Comparison of ENCODE assay signal across 8 mouse cellular contexts in genomic region chr13:83727051-83727765, GRCm38 (mm10).
A peak's percentile ranks its signal among the peaks of the same experiment; 100 is the strongest.
DNase-seq lines count a peak whose midpoint lies in the region; ATAC-seq and TF ChIP-seq lines count a peak whose summit lies in the region.

No protein-coding gene starts in this region.

- 0 out of 2 replicates have a peak, but pooled peaks have one; percentile 42 for TF ChIP-seq POLR2A in cortical plate, adult 2 months (IDR thresholded peaks at IDR 0.05; ENCODE audit: extremely low read depth, insufficient read depth, low read length)

- TF ChIP-seq CTCF in cortical plate, adult 2 months (IDR thresholded peaks at IDR 0.05; ENCODE audit: extremely low read depth, insufficient read depth, low read length) = no peak
- TF ChIP-seq CTCF in gastrocnemius, adult 2 months (IDR thresholded peaks at IDR 0.05) = no peak

- H3K9me3 ChIP-seq in intestine, embryonic 15.5 days = no peaks in the 10 kb centered on the region
- no peaks in the 10 kb centered on the region for H3K9me3 ChIP-seq in neural tube, embryonic 11.5 days (ENCODE audit: control insufficient read depth, low read length)

- peak overlapping the region; percentile 95 for H3K27ac ChIP-seq in cortical plate, adult 2 months (ENCODE audit: insufficient read depth, low read length)
- H3K27ac ChIP-seq in intestine, embryonic 15.5 days = no peak overlapping the region
- peak overlapping the region; percentile 100 for H3K27ac ChIP-seq in neural tube, embryonic 11.5 days (ENCODE audit: low read depth, low read length)
- no peak overlapping the region for H3K27ac ChIP-seq in gastrocnemius, adult 2 months

- no peaks in the 10 kb centered on the region for H3K36me3 ChIP-seq in intestine, embryonic 15.5 days
- no peaks in the 10 kb centered on the region for H3K36me3 ChIP-seq in neural tube, embryonic 11.5 days (ENCODE audit: control insufficient read depth, insufficient read depth, low read length)

- intact Hi-C loops in gastrocnemius, adult 2 months (cut with DNase I) = no loop called here

- peak overlapping the region; percentile 74 for H3K4me3 ChIP-seq in cortical plate, adult 2 months (ENCODE audit: insufficient read depth, low read length)
- peak overlapping the region; percentile 14; the same call in 1 of the 2 replicates for H3K4me3 ChIP-seq in intestine, embryonic 15.5 days (replicated peaks)
- H3K4me3 ChIP-seq in neural tube, embryonic 11.5 days (ENCODE audit: low read depth, low read length) = peak overlapping the region; percentile 61
- no peak overlapping the region for H3K4me3 ChIP-seq in gastrocnemius, adult 2 months

- WGBS in intestine, embryonic 15.5 days = 1% methylated on average over 37 of the region's 38 CpGs
- under 1% methylated on average over 37 of the region's 38 CpGs for WGBS in neural tube, embryonic 11.5 days

- H3K27me3 ChIP-seq in intestine, embryonic 15.5 days (replicated peaks) = peaks cover 76% of the 10 kb centered on the region
- H3K27me3 ChIP-seq in neural tube, embryonic 11.5 days (ENCODE audit: control insufficient read depth, insufficient read depth, low read length) = peaks cover 21% of the 10 kb centered on the region

- ATAC-seq in intestine, embryonic 15.5 days = no peak
- ATAC-seq in neural tube, embryonic 11.5 days (ENCODE audit: insufficient read depth, low FRiP score, low TSS enrichment) = peak; percentile 56

- no peak overlapping the region for H3K9ac ChIP-seq in intestine, embryonic 15.5 days
- peak overlapping the region; percentile 86 for H3K9ac ChIP-seq in neural tube, embryonic 11.5 days (ENCODE audit: low read length)

- H3K4me1 ChIP-seq in cortical plate, adult 2 months (ENCODE audit: control insufficient read depth, insufficient read depth, low read length) = no peaks in the 10 kb centered on the region
- H3K4me1 ChIP-seq in intestine, embryonic 15.5 days (replicated peaks) = peaks cover 11% of the 10 kb centered on the region; the same call in 1 of the 2 replicates
- H3K4me1 ChIP-seq in neural tube, embryonic 11.5 days (ENCODE audit: control insufficient read depth, insufficient read depth, low read length) = no peaks in the 10 kb centered on the region

- DNase-seq in right cerebral cortex, adult 18-20 months = peak; percentile 59
- no peak for DNase-seq in right cerebral cortex, postnatal 36 days (ENCODE audit: low spot score in 2 of 2)
- peak; percentile 82 for DNase-seq in neural tube, embryonic 11.5 days (ENCODE audit: low spot score)
- no peak for DNase-seq in gastrocnemius, adult 8-10 months (ENCODE audit: low spot score in 2 of 2)
- no peak for DNase-seq in gastrocnemius, adult 2 months
- no peak for DNase-seq in natural killer cell, adult 2 months (ENCODE audit: low spot score in 2 of 2)

- 0 out of 2 replicates have a peak overlapping the region, but pooled peaks have one; percentile 6 for H3K4me2 ChIP-seq in intestine, embryonic 15.5 days (replicated peaks)
- H3K4me2 ChIP-seq in neural tube, embryonic 11.5 days (ENCODE audit: low read depth) = peak overlapping the region; percentile 55

Comparison
In these comparisons a context has a peak if more than half of its experiments do, and no peak if none do; other contexts are left out.
1. DNase-seq: peak in right cerebral cortex, adult 18-20 months (single experiment) and neural tube, embryonic 11.5 days (single experiment); none in right cerebral cortex, postnatal 36 days (0 of 2), gastrocnemius, adult 8-10 months (0 of 2), gastrocnemius, adult 2 months (single experiment) and natural killer cell, adult 2 months (0 of 2).
2. H3K27ac ChIP-seq: peak in cortical plate, adult 2 months (single experiment) and neural tube, embryonic 11.5 days (single experiment); none in intestine, embryonic 15.5 days (single experiment) and gastrocnemius, adult 2 months (single experiment).